Mouse (Mus musculus): ENCODE data around the gene Ttc21b. TPM values are rescaled to one million over a fixed set of nuclear protein-coding genes. Genes with fewer than 3 reads are reported as not detected.

The Ttc21b gene
- polyA plus RNA-seq, 1 experiment: 9.4 TPM

DNA sequence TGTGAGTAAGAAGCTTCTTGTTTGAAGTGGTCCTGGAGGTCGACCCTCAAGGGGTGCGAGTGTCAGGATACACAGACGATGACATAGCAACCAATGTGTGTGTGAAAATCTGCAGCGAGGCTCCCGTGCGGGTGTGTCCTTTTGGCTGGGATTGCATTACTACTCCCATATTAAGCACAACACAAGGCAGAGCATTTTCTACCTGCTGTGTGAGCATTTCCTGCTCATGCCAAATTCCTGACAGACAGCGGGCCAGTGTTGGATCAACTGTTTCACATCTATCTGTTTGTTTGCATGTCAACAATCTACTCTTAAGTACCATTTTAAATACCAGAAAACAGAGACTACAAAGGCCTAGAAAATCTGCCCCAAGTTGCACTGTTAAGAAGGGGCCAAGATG, 79.4 kb downstream of the Ttc21b start:
- no peak for DNase-seq (ENCODE audit: extremely low spot score in 1 of 2, low spot score in 1 of 2)

DNA sequence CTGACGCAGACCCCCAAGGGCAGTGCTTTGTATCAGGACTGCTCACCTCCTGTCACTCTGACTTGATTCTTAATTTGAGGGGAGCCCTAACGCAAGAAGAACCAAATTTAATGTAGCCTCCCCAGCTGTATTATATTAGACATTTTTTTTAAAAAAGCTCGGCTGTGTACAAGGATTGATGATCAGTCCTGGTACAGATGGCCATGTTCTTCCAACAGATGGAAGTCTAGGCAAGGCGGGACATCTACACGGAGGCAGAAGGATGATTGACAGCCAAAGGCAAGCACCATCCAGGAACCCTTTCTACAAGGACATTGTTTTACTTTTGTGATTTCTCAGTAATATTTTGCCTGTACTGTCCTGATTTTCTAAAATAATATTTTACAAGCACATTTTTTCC, 83.3 kb downstream of the Ttc21b start:
- peak in 1 of 2 experiments; percentile 52 for DNase-seq (ENCODE audit: extremely low spot score in 1 of 2, low spot score in 1 of 2)

DNA sequence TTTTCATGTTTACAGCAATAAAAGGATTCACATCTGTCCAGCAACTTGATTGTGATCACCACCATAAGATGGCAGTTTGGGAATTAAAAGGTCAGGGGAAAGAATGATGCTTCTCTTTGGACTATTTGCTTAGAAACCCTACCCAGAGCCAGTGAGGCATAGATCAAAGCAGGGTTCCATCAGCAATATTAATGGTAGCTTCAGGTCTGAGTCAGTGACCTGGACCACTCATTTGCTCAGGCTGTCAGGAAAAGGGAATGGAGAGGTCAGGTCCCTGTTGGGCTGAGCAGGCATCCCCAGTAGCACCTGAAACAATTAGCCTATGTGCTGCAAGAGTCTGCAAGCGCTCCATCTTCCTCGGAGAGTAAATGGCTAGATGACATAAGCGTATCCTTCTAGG, 84.8 kb downstream of the Ttc21b start:
- DNase-seq (ENCODE audit: extremely low spot score in 1 of 2, low spot score in 1 of 2): no peak

DNA sequence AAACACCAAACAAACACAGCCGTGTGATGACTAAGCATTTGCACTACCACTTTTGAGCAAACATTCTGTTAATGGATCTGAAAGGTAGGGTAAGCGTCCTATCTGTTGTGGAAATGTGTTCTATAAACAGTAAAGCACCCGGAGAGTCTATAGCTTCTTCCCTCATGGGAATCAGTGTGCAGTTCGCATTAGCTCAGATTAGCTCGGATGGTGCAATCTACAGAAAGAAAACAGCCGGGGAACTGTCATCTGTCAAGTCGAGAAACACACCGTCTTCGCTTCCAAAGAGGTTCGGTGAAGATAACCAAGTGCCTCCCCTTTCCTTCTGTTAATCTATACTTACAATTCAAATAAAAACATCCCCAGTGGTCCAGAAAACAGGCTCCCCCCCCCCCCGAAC, 85.7 kb downstream of the Ttc21b start:
- DNase-seq (ENCODE audit: extremely low spot score in 1 of 2, low spot score in 1 of 2): no peak

DNA sequence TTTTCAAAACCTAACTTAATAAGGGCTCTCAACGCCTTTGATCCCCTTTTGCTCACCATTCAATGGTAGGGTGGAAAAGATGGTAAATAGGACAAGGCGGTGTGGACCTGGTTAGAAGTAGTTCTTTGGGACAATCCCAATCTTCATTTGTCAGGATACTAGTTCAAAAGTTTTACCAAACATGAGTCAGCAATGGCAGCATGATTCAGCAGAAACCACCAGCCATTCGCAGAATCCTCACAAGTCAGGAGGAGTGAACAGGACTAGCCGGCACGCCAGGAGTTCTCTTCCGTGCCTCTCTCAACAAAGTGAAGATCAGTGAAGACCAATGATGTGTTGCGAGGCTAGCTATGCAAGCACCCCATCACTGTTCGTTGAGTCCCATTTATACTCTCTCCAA, 91.4 kb downstream of the Ttc21b start:
- DNase-seq (ENCODE audit: extremely low spot score in 1 of 2, low spot score in 1 of 2): no peak

DNA sequence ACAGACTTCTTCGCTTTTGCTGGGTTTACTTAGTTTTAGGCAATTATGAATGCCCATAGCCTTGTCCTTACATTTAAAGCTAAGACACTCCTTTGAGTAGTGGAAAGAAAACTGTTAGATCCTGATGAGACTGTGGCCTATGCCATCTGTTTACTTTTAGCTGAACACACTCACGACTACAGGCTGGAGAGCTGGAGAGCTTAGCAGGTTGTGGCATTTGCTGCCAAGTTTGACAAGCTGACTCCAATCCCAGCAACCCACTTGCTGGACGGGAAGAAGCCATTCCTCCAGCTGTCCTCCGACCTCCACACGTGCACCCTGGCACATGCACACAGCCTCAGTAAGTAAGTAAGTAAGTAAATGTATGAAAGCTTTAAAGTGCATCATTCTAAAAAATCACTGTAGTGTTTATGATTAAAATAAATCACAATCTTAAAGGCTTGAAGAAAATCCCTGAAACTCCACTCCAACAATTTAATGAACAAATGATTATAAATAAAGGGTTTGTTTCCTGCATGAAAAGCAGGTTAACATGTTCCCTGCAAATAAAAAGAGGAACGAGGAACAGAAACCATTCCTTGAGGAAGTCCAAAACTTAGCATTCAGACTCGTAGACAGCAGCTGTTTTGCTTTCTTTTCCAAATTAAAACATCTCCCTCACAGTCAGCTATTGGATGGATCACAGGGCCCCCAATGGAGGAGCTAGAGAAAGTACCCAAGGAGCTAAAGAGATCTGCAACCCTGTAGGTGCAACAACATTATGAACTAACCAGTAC, 98.1 kb downstream of the Ttc21b start:
- no peak for DNase-seq (ENCODE audit: extremely low spot score in 1 of 2, low spot score in 1 of 2)

DNA sequence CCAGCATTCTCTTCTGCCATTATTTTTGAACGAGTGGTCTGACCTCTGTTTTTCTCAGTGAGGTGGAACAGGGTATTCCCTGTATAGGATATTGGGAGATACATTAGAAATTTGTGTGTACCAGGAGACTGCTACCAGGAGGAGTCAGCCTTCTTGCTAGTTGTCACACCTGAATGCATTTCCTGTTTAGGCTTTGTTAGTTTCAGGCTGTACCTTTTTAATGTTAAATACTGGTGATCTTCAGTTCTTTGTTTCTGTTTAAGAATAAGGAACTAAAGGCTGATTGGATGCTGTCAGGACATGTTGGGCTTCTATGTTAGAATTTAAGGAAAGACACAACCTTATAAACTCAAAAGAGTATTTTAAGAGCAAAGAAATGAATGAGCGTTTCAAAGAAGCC, 105.0 kb downstream of the Ttc21b start:
- DNase-seq (ENCODE audit: extremely low spot score in 1 of 2, low spot score in 1 of 2): no peak

DNA sequence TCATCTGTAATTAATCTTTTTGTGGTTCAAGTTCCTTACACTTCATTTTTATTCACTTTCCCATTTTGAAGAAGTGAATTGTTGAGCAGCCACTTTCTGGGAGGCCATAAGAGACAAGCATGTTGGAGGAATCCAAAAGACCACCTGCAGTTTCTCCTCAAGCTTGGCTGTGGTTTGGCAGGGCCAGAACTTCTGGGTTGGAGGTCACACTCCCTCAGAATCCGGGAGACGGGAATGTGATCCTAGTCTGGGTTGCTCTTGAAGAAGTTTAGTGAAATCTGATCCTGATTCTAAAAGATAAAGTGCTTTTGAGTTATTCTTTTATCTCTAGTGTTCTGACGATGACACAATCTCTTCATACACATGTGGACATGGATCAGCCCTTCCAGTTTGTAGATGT, 105.9 kb downstream of the Ttc21b start:
- no peak for DNase-seq (ENCODE audit: extremely low spot score in 1 of 2, low spot score in 1 of 2)

DNA sequence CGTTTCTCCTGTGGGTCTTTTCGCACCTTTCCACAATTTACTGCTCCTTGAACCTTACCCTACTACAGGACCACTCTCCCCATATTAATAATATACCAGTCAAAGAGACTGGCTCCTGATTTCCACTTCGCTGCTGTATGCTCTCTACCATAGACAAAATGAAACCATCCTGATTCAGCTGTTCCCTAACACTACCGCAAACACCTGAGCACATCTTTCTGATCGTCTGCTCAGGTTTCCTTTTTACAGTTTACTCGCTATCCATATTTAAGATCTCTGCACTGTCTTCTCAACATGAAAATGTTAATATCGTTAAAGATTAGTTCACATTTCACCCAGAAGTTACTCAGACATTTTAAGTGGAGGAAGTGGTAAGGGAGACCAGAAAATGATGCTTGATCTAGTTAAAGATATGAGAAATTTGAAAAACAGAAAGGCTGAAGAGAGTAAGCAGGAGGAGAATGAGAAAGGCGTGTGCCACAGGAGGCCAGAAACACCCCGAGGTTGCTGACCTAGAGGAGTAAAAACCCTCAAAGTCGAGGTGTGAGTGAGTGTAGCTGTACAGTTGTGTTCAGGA, 107.7 kb downstream of the Ttc21b start:
- no peak for DNase-seq (ENCODE audit: extremely low spot score in 1 of 2, low spot score in 1 of 2)

DNA sequence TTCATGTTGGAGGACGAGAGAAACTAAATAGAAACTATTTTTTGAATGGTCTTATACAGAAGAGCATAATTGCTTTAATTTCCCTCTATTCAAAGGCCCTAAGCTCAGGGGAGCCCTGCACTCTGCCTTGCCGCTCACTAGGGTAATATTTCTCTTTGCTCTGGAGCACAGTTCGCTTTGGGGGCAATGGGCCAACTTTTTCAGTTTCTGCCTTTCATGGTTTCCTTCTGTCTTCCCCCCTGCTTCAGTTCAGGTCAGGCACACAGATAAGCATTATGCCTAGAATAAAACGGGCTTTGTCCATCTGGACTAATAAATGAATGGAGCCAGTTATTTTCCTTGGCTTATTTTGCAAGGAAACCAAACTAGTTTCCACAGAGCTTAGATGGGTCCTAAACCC, 109.9 kb downstream of the Ttc21b start:
- DNase-seq (ENCODE audit: extremely low spot score in 1 of 2, low spot score in 1 of 2): peak in 1 of 2 experiments; percentile 38

DNA sequence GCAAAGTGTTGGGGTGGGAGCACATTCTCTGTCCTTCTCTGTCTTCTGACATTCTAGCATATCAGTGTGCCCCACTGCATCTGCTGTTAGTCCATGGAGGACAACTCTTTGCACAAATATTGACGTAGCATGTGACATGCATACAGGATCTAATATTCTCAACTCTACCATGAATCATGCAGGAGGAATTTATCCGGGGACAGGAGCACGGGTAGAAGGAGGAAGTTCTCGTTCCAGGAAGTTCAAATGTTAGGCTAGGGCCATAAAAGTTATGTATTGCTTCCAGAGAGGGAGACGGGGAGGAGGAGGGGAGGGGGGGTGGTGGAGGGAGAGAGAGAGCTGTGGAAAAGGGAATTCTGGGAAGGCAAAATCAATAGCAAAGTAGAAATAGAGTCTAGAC, 111.6 kb downstream of the Ttc21b start:
- no peak for DNase-seq (ENCODE audit: extremely low spot score in 1 of 2, low spot score in 1 of 2)

DNA sequence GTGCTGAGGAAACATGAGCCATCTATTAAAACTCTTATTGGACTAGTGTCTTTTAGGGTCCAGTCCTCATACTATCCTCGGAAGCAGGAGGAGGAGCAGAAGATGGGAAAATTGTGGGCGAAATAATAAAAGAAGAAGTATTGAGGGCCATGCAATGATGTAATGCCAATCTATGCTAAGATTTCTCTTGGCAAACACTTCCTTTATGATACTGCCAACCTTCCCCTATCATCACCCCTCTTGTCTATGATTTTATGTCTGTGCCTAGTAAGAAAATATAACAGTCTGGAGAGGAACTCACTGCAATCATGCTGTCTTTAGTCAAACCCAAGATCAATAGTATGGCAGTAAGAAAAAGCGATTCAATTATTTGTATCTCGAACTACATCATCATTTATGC, 113.1 kb downstream of the Ttc21b start:
- no peak for DNase-seq (ENCODE audit: extremely low spot score in 1 of 2, low spot score in 1 of 2)

DNA sequence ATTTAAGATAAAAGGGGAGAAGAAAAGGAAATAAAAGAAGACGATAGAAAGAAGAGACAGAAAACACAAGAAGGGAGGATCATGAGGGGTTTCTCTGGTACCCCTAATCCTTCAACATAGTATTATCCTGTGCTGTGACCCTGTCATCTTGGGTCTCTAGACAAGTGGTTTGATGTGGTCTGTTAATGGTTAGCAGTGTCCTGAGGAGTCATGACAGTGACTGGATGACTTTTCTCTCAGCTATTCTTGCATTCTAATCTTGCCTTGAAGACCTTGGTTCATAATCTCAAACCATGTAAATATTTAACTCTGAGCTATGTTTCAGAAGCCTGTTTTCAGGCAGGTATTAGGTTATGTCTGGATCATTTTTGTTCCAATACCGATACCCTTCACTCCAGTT, 113.7 kb downstream of the Ttc21b start:
- DNase-seq (ENCODE audit: extremely low spot score in 1 of 2, low spot score in 1 of 2): no peak

DNA sequence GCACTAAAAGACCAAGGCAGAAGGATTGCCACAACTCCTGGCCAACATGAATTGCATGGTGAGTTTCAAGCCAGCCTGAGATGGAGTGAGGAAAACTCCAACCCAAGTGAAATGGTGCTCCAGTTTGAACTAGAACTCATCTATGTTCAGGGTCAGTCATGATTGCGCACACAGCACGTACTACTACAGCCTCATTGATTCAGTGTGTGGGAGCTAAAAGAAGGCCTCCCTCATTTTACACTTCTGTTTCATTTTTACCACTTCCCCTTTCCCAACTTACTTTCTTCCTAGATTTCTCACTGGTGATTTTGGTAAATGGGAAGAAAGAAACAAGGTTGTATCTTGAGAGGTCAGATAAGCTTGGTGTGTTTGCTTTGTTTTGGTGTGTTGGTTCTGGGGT, 114.1 kb downstream of the Ttc21b start:
- DNase-seq (ENCODE audit: extremely low spot score in 1 of 2, low spot score in 1 of 2): no peak

DNA sequence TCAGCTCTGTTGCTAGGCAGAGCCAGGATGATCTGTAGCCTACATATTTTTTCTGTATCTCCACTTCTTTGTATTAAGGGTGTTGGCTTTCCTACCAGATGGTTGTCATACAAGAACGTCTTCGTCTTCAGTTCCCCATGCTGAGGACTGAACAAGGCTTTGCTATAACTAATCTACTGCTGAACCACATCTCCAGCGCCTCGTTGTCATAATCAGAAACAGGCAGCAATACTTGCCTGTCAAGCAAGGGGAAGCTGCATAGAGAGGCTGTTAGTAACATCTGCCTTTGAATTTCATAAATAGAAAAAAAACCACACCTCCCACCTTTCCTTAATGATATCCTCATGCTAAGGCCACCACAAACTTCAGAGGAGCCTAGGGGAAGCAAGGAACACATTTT, 116.2 kb downstream of the Ttc21b start:
- no peak for DNase-seq (ENCODE audit: extremely low spot score in 1 of 2, low spot score in 1 of 2)

Other genes starting within 250 kb of the Ttc21b start
- gene Galnt3, start 131.6 kb downstream of the Ttc21b start, polyA plus RNA-seq (2012; rRNA removed): 1.6 and 1.9 TPM in 2 replicates
- gene Scn1a, start 184.2 kb upstream of the Ttc21b start, polyA plus RNA-seq (2012; rRNA removed): 40.7 and 42.5 TPM in 2 replicates